14 mouse cellular contexts compared by ENCODE assay signal in the genomic region with DNA sequence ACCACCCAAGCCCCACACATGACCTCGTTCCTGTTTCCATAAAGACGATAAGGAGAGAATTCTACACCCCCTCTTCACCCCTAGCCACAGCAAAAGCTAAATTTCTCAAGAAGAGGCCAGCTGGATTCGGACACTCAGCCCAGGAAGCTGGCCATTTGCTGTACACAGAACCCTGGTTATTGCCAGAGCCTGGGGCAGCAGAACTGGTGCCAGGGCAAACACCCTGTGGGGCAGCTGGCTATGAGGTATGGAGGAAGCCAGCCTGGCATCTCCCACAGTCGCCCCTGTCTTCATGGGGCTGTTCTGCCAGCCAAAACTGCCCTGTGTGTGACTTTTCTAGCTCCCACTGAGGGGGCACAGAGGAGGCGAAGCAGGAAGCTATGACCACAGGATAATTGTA.
A peak's percentile ranks its signal among the peaks of the same experiment; 100 is the strongest.
DNase-seq lines count a peak whose midpoint lies in the region; ATAC-seq lines count a peak whose summit lies in the region.
"Had no signal": no experiment of that assay in that cellular context is flagged by ENCODE, and none has a peak within 500 bp of the region (broad histone marks: within the 10 kb centered on the region; RNA-seq: fewer than 3 reads in every experiment).

No protein-coding gene starts in this region.

- no peaks in the 10 kb centered on the region for H3K27me3 ChIP-seq in kidney, embryonic 15.5 days
- no peaks in the 10 kb centered on the region for H3K27me3 ChIP-seq in kidney, embryonic 14.5 days (ENCODE audit: control insufficient read depth, insufficient read depth, low read length)
- peaks cover 51% of the 10 kb centered on the region for H3K27me3 ChIP-seq in embryonic facial prominence, embryonic 10.5 days (replicated peaks; ENCODE audit: low read depth, poor library complexity, severe bottlenecking)
- H3K27me3 ChIP-seq: neural tube, embryonic 13.5 days had no signal

- no peak overlapping the region for H3K4me3 ChIP-seq in kidney, embryonic 15.5 days (replicated peaks)
- H3K4me3 ChIP-seq in kidney, embryonic 14.5 days (ENCODE audit: low read length) = no peak overlapping the region
- no peak overlapping the region for H3K4me3 ChIP-seq in embryonic facial prominence, embryonic 10.5 days
- H3K4me3 ChIP-seq: liver, embryonic 13.5 days; neural tube, embryonic 13.5 days had no signal

- H3K4me2 ChIP-seq in kidney, embryonic 15.5 days = no peak overlapping the region
- H3K4me2 ChIP-seq in kidney, embryonic 14.5 days (replicated peaks; ENCODE audit: low read depth, low read length) = no peak overlapping the region
- H3K4me2 ChIP-seq: liver, embryonic 13.5 days; neural tube, embryonic 13.5 days had no signal

- 55% methylated on average over 5 of the region's 5 CpGs for WGBS in kidney, embryonic 15.5 days
- WGBS in kidney, embryonic 14.5 days = 65% methylated on average over 5 of the region's 5 CpGs
- 78% methylated on average over 5 of the region's 5 CpGs for WGBS in embryonic facial prominence, embryonic 10.5 days

- H3K4me1 ChIP-seq in kidney, embryonic 15.5 days = peaks cover 10% of the 10 kb centered on the region; the same call in 1 of the 2 replicates
- H3K4me1 ChIP-seq in kidney, embryonic 14.5 days (ENCODE audit: control insufficient read depth, insufficient read depth, low read length) = no peaks in the 10 kb centered on the region
- peaks cover 12% of the 10 kb centered on the region for H3K4me1 ChIP-seq in embryonic facial prominence, embryonic 10.5 days
- H3K4me1 ChIP-seq: liver, embryonic 13.5 days had no signal

- H3K27ac ChIP-seq in kidney, embryonic 15.5 days = peak overlapping the region; percentile 54; the same call in 1 of the 2 replicates
- H3K27ac ChIP-seq in kidney, embryonic 14.5 days (ENCODE audit: low read depth, low read length) = no peak overlapping the region
- H3K27ac ChIP-seq in embryonic facial prominence, embryonic 10.5 days (replicated peaks) = peak overlapping the region; percentile 44; the same call in 1 of the 2 replicates
- H3K27ac ChIP-seq: liver, embryonic 13.5 days; neural tube, embryonic 13.5 days had no signal

- no peak overlapping the region for H3K9ac ChIP-seq in kidney, embryonic 15.5 days
- no peak overlapping the region for H3K9ac ChIP-seq in kidney, embryonic 14.5 days (ENCODE audit: low read depth, low read length)
- H3K9ac ChIP-seq: forebrain, postnatal 0 days; liver, embryonic 13.5 days; neural tube, embryonic 13.5 days had no signal

- ATAC-seq in kidney, embryonic 15.5 days (replicated peaks; ENCODE audit: low FRiP score) = no peak
- ATAC-seq in kidney, embryonic 14.5 days (ENCODE audit: low FRiP score, low TSS enrichment) = no peak
- ATAC-seq: forebrain, postnatal 0 days had no signal

- peaks cover 33% of the 10 kb centered on the region for H3K36me3 ChIP-seq in kidney, embryonic 15.5 days
- 0 out of 2 replicates have a peak, but pooled peaks cover 8% of the 10 kb centered on the region for H3K36me3 ChIP-seq in kidney, embryonic 14.5 days (ENCODE audit: control insufficient read depth, insufficient read depth, low read length)
- H3K36me3 ChIP-seq in embryonic facial prominence, embryonic 10.5 days (replicated peaks) = peaks cover 10% of the 10 kb centered on the region; the same call in 1 of the 2 replicates
- H3K36me3 ChIP-seq: liver, embryonic 13.5 days; neural tube, embryonic 13.5 days had no signal

- no peaks in the 10 kb centered on the region for H3K9me3 ChIP-seq in kidney, embryonic 15.5 days (replicated peaks)
- H3K9me3 ChIP-seq in kidney, embryonic 14.5 days (ENCODE audit: control insufficient read depth, low read length) = no peaks in the 10 kb centered on the region
- no peaks in the 10 kb centered on the region for H3K9me3 ChIP-seq in embryonic facial prominence, embryonic 10.5 days
- H3K9me3 ChIP-seq: liver, embryonic 13.5 days; neural tube, embryonic 13.5 days had no signal

- DNase-seq in adrenal gland, postnatal 25 days = peak; percentile 12
- no peak for DNase-seq in adrenal gland, adult 8-10 months
- DNase-seq in brain, adult 2 months (ENCODE audit: low read depth, low spot score) = peak; percentile 42
- no peak for DNase-seq in embryonic facial prominence, embryonic 10.5 days (ENCODE audit: low spot score)
- DNase-seq in thymus, postnatal 25 days = no peak
- no peak for DNase-seq in yolk sac, embryonic 10.5 days (ENCODE audit: low spot score)
- DNase-seq: forebrain, postnatal 0 days; kidney, postnatal 10 days; layer of hippocampus, adult 9-11 months; liver, embryonic 13.5 days; lung, postnatal 36 days had no signal

Comparison
In these comparisons a context has a peak if more than half of its experiments do, and no peak if none do; other contexts are left out.
1. DNase-seq: peak in adrenal gland, postnatal 25 days (single experiment) and brain, adult 2 months (single experiment); none in adrenal gland, adult 8-10 months (single experiment), embryonic facial prominence, embryonic 10.5 days (single experiment), thymus, postnatal 25 days (single experiment) and yolk sac, embryonic 10.5 days (single experiment).